In the genomic region with DNA sequence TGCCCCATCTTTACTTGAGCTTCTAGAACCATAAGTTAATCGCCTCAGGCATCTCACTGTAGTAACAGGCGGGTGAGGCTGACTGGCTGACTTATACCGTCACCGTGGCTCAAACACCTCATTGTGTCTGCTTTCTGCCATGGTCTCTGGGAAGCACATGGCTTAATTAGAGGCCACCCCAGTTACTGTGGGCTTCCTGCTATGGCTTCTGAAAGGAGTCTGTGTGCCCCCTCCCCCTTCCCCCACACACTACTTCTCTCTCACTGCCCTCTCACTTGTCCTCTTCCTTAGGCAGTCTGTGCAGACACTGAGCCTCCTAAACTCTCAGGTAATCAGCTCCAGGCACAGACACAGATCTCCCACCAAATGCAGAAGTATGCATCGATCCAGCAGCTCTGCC, we compare ENCODE assay signal across 11 mouse cellular contexts. TPM values are rescaled to one million over a fixed set of nuclear protein-coding genes. Genes with fewer than 3 reads are reported as not detected.
DNase-seq lines count a peak whose midpoint lies in the region; ATAC-seq and TF ChIP-seq lines count a peak whose summit lies in the region.
"Had no signal": no experiment of that assay in that cellular context is flagged by ENCODE, and none has a peak within 500 bp of the region (broad histone marks: within the 10 kb centered on the region; RNA-seq: fewer than 3 reads in every experiment).

No protein-coding gene starts in this region.

- ATAC-seq in CD4-positive, CD25-positive, alpha-beta regulatory T cell, adult 4 months, result no peak
- no peak for ATAC-seq in lung, embryonic 16.5 days (ENCODE audit: low read depth)
- peak; percentile 47; the same call in 1 of the 2 replicates for ATAC-seq in hindbrain, postnatal 0 days

- TF ChIP-seq CTCF in hindbrain, postnatal 0 days (IDR thresholded peaks at IDR 0.05; ENCODE audit: low read depth), result no peak

- DNase-seq in CD4-positive, CD25-positive, alpha-beta regulatory T cell, adult 2 months (ENCODE audit: low read depth, low spot score), result peak; percentile 12
- DNase-seq in lung, postnatal 25 days (ENCODE audit: low spot score), result no peak
- no peak for DNase-seq in hindbrain, postnatal 0 days (ENCODE audit: low spot score)
- peak; percentile 83 for DNase-seq in retina, postnatal 1 day
- no peak for DNase-seq in testis, postnatal 14 days (ENCODE audit: low spot score)
- DNase-seq in adrenal gland, postnatal 4 days (ENCODE audit: low spot score in 2 of 2), result no peak
- DNase-seq: cerebellum, postnatal 36 days; kidney, postnatal 10 days had no signal

- H3K4me2 ChIP-seq in lung, embryonic 16.5 days (ENCODE audit: low read depth, low read length), result no peak overlapping the region
- H3K4me2 ChIP-seq in hindbrain, postnatal 0 days (ENCODE audit: low read depth, low read length), result no peak overlapping the region

- H3K9me3 ChIP-seq in lung, embryonic 16.5 days (ENCODE audit: control insufficient read depth, low read length), result no peaks in the 10 kb centered on the region
- H3K9me3 ChIP-seq in hindbrain, postnatal 0 days (ENCODE audit: low read length), result no peaks in the 10 kb centered on the region

- peak overlapping the region; percentile 97 for H3K27ac ChIP-seq in lung, embryonic 16.5 days (ENCODE audit: low read length)
- no peak overlapping the region for H3K27ac ChIP-seq in hindbrain, postnatal 0 days

- H3K4me3 ChIP-seq in lung, embryonic 16.5 days (ENCODE audit: low read length), result no peak overlapping the region
- H3K4me3 ChIP-seq in hindbrain, postnatal 0 days (ENCODE audit: low read length), result no peak overlapping the region
- H3K4me3 ChIP-seq: megakaryocyte, embryonic 14.5 days had no signal

- H3K36me3 ChIP-seq in lung, embryonic 16.5 days (ENCODE audit: control insufficient read depth, insufficient read depth, low read length), result no peaks in the 10 kb centered on the region
- H3K36me3 ChIP-seq in hindbrain, postnatal 0 days (ENCODE audit: insufficient read depth, low read length), result no peaks in the 10 kb centered on the region

- H3K9ac ChIP-seq in lung, embryonic 16.5 days (ENCODE audit: low read length), result peak overlapping the region; percentile 44
- H3K9ac ChIP-seq in hindbrain, postnatal 0 days (replicated peaks; ENCODE audit: low read length), result no peak overlapping the region

- no peaks in the 10 kb centered on the region for H3K27me3 ChIP-seq in lung, embryonic 16.5 days (ENCODE audit: control insufficient read depth, insufficient read depth, low read depth, low read length)
- H3K27me3 ChIP-seq in hindbrain, postnatal 0 days (ENCODE audit: insufficient read depth, low read length), result no peaks in the 10 kb centered on the region

- H3K4me1 ChIP-seq in lung, embryonic 16.5 days (replicated peaks; ENCODE audit: control insufficient read depth, insufficient read depth, low read length), result peaks cover 69% of the 10 kb centered on the region
- H3K4me1 ChIP-seq in hindbrain, postnatal 0 days (ENCODE audit: insufficient read depth, low read length), result no peaks in the 10 kb centered on the region; the same call in 1 of the 2 replicates

- 21% methylated on average over 5 of the region's 5 CpGs for WGBS in lung, embryonic 16.5 days
- WGBS in hindbrain, postnatal 0 days, result 36% methylated on average over 5 of the region's 5 CpGs

RNA-seq across cellular contexts. Expression of a gene that starts 19.5 kb away (rescaled TPM):
- polyA plus RNA-seq in CD4-positive, CD25-positive, alpha-beta regulatory T cell, adult 4 months (2017; shearing (Covaris generic)), result 10 to 100 TPM in 1 of 2 experiments, 1 to 10 TPM in 1; 8.3 to 13.4 TPM
- polyA plus RNA-seq in lung, embryonic 16.5 days (2015; fragmentation: Nextera tagmentation; extraction: Ambion mirVana), result 76.6 and 79.4 TPM in 2 replicates
- 10.7 and 11.3 TPM in 2 replicates for total RNA-seq in hindbrain, postnatal 0 days (2014; rRNA removed)
- polyA plus RNA-seq in hindbrain, postnatal 0 days (2015; fragmentation: Nextera tagmentation; extraction: Ambion mirVana), result 7.0 and 8.8 TPM in 2 replicates
- 10 to 100 TPM; 17.9 to 18.2 TPM for total RNA-seq in adrenal gland, postnatal 4 days (2021)

Comparison
In these comparisons a context has a peak if more than half of its experiments do, and no peak if none do; other contexts are left out.
1. DNase-seq: peak in CD4-positive, CD25-positive, alpha-beta regulatory T cell, adult 2 months (single experiment) and retina, postnatal 1 day (single experiment); none in lung, postnatal 25 days (single experiment), hindbrain, postnatal 0 days (single experiment), testis, postnatal 14 days (single experiment) and adrenal gland, postnatal 4 days (0 of 2).